Mouse (Mus musculus): Measurements from ENCODE around the gene Endov.

DNA sequence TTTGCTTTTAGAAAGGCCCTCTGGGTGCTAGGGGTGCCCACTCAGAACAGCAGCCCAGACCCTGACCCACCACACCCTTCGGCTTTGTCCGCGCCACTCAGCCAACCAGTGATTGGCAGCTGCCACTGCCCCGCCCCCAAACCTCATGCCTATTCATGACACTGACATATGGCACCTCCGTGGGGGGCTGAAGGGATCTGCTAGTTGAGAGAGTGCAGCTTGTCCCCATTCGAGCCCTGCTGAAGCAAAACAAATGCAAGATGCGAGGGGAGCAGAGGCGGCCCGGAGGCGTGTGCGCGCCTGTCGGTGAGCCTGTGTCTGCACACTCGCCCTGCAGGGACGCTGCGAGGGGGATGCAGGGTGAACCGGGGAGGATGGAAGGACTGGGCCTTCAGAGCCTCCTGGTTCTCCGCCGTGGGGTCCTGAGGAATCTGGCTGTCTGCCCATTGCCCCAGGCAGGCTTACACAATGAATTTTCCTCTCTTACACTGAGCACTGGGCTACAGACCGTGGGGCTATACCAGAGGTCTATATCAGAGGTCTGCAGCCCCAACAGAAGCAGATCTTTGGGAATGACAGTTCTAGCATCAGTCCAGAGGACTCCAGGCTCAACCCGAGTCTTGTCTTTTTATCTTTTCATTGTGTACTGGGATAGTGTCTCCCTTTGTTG lies 24.0 kb downstream of the Endov start:
- TF ChIP-seq CTCF (conservative IDR thresholded peaks at IDR 0.05 in 1 of 2, IDR thresholded peaks at IDR 0.05 in 1 of 2; ENCODE audit: low read depth in 2 of 2, low read length in 2 of 2): no peak
- no peak for TF ChIP-seq ETS1 (conservative IDR thresholded peaks at IDR 0.05; ENCODE audit: low read depth, low read length)
- no peak for TF ChIP-seq MEF2A (IDR thresholded peaks at IDR 0.05; ENCODE audit: borderline replicate concordance, low read depth, low read length)
- no peak for TF ChIP-seq MAX (IDR thresholded peaks at IDR 0.05; ENCODE audit: low read length)
- no peak for TF ChIP-seq USF1 (IDR thresholded peaks at IDR 0.05; ENCODE audit: low read depth, low read length)
- TF ChIP-seq BHLHE40 (IDR thresholded peaks at IDR 0.05; ENCODE audit: low read depth, low read length): no peak
- TF ChIP-seq EP300 (IDR thresholded peaks at IDR 0.05; ENCODE audit: low read length): no peak
- no peak for TF ChIP-seq POLR2A (IDR thresholded peaks at IDR 0.05; ENCODE audit: low read depth, low read length)
- TF ChIP-seq CHD2 (IDR thresholded peaks at IDR 0.05; ENCODE audit: low read length): no peak
- TF ChIP-seq NRF1 (IDR thresholded peaks at IDR 0.05; ENCODE audit: low read depth, low read length): no peak
- TF ChIP-seq E2F4 (IDR thresholded peaks at IDR 0.05; ENCODE audit: insufficient replicate concordance, low read depth, low read length): no peak
